Mouse (Mus musculus) erythroid progenitor cell, adult 5-6 weeks (primary cell): ENCODE data around the gene Znrf1. TPM values are rescaled to one million over a fixed set of nuclear protein-coding genes. Genes with fewer than 3 reads are reported as not detected.

Source experiments
- ATAC-seq: replicated peaks from 2 replicates; pipeline ENCODE4 v1.8.0; 2016; ENCODE audit warnings: moderate number of reproducible peaks, mild to moderate bottlenecking, moderate TSS enrichment, inconsistent platforms; ENCODE audit not compliant: poor library complexity, low FRiP score, severe bottlenecking
- total RNA-seq, 2 experiments: library from RNA; stranded (forward) in 1 of 2; stranded (reverse) in 1 of 2; fragments of 150-400 nt in 1 of 2; fragments of 186-747, 209-891 nt in 1 of 2; gene quantifications; 2 replicates each; pipeline versions ENCODE4 v1.2.3 to v1.2.4; 2015 to 2017; ENCODE audit warnings: low replicate concordance in 2 of 2

Gene Znrf1
- total RNA-seq (2015; ENCODE audit: low replicate concordance) (7.9 and 19.7 TPM in 2 replicates), total RNA-seq (2017; ENCODE audit: low replicate concordance) (4.8 and 13.7 TPM in 2 replicates)

DNA sequence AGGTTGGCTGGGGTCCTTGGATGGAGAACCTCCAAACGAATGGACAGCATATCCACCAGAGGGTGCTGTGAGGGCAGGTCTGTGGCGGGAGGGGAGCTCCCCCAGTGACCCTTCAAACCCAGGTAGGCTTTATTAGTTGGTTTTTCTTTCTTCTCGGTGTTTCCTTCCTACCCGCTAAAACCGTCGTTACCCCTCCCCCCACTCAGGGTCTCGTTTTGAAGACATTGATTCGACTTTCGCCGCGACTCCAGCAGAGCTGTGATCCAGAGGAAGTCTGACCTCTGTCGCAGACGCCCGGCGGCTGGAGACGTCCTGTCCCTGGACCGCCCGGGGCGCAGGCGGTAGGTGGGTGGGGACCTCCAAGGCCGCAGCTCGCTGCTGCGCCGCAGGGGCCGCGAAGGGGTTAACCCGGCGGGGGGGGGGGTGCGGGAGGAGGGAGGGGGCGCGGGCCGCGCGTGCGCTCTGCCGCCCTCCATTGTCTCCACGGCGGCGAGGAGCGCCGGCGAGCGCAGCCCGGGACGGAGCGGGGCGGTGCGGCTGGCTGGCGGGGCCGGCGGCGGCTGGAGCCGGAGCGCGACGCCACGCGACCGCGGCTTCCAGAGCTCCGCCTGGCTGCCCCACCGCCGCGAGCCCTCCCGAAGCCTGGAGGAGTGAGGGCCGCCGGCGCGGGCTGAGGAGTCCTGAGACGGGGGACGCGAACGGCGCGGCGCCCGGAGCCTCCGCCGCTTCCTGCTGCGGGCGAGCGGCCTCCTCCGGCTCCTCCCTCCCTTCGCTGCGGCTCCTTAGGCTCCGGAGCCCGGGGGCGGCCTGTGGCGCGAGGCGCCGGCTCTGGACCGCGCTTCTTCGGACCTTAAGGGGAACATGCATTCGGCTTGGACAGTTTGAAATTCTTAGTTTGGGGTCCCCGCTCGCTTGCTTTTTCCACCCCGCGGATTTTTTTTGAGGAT is at the start of gene Znrf1:
TSS of gene Znrf1 (plus strand) at position 67 of the 947 bp plus-strand sequence.
- ATAC-seq = peak; percentile 74

DNA sequence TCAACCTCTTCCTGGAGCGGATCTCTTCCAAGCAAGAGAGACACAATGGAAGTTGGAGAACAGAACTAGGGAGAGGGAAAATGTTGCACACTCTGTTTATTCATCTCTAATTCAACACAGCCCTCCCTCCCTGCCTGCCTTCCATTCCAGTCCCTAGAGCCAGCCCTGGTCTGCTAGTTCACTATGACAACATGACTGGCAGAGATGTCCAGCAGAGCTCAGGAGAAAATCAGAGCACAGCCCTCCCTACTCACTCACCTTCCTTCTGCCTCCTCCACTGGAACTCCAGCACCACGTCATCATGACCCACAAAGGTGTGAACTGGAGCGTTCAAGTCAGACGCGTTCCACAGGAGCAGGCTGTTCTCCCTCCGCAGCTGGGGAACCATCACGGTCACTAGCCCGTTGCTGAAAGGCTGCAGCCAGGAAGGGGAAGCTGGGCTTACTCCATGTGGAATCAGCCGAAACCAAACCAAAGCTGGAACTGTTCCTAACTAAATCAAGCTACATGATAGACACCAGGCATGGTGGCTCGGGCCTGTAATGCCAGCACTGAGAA is 45.8 kb upstream of the Znrf1 start:
- ATAC-seq = no peak; the same call in 1 of the 2 replicates

DNA sequence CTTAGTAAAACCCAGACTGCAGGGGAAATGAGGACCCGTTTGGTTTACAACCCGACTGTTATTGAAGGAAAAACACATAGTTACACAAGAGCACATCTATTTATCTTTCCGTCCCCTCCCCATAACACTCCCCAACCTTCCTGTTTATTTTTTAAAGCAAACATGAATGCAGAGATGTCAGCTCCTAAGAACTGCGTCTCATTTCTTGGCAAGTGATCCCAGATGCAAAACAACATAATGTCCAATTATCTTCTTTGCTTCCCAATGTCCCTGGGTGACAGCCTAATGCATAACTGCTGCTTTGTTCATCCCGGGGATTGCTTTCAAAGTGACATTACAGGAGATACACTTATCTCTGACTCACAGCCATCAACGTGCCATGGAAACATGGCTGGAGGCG is 44.7 kb upstream of the Znrf1 start:
- ATAC-seq = no peak

DNA sequence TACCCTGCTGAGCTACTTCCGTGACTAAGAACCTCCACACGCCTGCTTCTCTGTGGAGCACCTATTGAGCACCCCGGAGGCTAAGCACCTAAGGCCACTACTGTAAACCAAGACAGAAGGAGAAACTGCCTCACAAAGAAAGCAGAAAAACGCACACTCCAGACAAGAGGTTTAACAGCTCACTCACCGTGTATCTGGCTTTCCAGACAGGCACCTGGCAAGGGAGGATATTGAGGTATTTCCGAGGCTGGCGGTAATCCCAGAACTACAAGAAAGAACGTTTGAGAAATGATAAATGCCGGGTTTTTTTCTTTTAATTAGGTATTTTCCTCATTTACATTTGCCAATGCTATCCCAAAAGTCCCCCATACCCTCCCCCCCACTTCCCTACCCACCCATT is 43.4 kb upstream of the Znrf1 start:
- ATAC-seq = no peak

DNA sequence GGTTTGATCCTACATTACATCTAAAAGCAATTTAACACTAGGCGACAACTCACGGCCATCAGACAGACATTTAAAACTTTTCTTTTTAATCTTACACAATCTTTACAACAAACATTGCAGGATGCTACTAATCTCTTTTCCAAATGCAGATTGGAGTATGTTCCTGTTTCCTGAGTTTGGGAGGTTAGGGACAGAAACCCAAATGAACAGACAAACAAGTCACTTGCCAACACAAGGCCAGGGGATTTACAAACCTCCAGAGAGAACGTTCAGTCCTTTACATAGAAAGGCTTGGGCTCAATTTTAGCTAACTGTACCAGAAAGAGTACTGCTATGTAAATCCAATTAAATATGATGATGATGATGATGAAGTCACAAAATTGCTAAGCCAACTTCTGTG is 42.7 kb upstream of the Znrf1 start:
- no peak for ATAC-seq

DNA sequence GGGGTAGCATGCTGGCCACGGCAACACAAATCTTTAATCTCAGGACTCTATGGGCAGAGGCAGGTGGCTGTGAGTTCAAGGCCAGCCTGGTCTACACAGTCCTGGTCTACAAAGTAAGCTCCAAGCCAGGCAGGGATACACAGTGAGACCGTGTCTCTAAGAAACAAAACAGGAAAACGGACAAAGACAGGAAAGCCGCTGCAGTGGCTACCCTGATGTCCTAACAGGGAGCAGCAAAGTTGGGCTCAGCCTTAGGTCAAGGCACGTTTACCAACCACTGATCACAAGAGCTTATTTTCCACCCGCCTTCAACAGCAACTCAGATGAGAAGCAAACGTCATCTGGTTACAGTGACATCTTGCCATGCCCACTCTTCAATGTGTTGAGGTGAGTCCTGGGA is 39.6 kb upstream of the Znrf1 start:
- no peak for ATAC-seq

DNA sequence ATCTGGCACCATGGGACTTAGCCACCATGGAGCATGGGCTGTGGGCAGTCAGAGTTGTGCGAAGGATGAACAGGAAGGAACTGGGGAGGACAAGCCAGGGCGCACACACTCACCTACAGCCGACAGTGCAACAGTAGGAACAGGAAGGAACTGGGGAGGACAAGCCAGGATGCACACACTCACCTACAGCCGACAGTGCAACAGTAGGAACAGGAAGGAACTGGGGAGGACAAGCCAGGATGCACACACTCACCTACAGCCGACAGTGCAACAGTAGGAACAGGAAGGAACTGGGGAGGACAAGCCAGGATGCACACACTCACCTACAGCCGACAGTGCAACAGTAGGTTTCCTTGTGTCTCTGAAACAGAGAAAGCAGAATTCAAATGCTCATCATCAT is 37.6 kb upstream of the Znrf1 start:
- ATAC-seq = 0 out of 2 replicates have a peak, but pooled peaks have one; percentile 27

DNA sequence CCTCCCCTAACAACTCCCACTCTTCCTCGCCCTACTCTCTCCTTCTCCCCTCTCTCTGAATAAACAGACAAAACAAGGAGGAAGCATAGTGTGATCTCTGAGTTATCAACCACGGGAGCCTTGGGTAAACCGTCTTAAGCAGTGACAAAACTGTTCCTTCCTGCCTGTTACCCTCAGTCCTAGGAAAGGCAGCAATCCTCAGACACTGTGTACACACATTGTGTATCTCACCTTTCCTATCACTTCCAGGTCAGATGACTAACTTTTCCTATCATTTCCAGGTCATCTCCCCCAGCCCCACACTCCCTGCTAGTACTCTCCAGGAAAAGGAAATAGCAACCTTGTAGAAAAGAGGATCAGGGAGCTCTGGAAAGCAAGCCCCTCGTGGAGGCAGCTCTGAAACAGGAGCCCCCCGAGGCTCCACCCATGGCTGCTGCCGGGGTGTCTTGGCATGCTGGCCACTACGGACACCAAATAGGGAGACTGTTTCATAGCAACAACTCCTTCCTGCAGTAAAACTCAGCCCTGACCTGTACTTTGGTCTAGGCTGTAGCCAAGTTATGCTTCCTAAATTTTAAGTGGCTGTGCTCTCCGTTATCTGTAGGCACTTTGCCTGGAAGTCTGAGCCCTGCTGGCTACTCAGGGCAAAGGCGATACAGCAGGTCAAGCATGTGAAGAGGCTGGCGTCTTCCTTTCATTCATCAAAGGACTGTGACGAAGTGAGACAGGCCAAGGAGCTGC is 34.0 kb upstream of the Znrf1 start:
- no peak for ATAC-seq

DNA sequence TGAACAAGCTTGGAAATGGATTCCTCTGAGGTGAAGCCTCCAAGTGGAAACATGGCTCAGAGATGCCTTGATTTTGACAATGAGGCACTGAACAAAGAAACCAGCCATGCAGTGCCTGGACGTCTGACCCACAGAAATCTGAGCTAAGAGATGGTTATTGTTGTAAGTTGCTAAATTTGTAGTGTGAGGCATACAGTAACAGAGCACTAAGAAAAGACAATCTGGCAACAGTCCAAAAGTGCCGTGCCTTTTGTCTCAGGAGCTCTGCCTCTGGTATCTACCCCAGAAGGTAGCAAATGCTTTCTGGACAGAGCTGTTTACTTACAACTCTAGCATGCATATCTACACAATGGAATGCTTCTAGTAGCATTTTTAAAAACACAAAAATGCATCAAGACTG is 27.3 kb upstream of the Znrf1 start:
- ATAC-seq = no peak

DNA sequence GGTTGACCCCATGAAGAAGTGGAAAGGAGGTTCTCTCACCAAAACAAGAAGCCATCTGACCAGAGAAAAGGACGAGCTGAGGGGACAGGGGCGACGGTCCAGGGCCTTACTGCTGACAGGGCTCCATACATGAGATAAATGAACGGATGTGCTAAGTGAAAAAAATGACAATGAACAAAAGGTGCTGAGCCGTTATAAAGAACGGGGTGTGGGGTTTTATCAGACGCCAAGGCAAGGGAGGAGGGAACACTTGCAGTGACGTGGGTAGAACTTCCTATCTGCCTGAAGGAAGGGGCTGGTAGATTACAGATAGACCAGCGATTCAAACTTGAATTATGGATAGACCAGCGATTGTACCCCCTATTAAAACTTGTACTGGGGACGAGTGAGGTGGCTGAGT is 26.6 kb upstream of the Znrf1 start:
- ATAC-seq = peak; percentile 68

DNA sequence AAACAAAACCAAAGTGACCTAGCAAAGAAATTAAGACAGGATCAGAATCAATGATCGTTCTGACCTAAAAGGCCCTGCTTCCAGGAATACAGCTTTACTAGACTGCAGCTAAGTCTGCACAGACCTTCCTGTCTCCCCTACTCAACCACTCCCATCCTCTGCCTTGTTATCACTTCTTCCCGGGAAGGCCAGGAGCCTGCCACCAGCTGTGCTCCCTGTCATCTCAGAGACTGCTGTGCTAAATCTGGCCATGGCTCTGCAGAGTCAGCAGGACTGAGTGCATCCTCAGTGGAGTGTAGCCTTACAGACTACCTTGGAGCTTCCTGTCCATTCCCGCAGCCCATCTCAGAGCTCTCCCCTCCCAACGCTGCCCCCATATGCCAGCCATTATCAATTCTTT is 25.5 kb upstream of the Znrf1 start:
- ATAC-seq = 0 out of 2 replicates have a peak, but pooled peaks have one; percentile 28

DNA sequence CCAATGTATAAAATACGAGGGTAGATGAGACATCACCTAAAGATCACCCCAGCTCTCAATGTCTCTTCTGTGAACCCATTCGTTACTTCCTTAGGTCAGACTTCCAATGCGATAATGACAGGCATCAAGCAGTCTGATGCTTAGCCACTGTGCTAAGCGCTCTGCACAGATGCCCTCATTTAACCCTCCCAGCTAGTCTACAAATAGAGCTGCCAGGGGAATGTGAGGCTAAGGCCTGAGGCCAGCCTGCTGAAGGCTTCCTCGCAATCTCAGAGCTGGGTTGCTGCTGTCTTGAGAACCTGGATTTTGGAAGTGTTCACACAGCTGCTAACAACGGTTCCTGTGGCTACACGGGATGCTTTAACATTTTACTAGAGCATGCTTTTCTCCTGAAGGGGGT is 23.0 kb upstream of the Znrf1 start:
- ATAC-seq = no peak

DNA sequence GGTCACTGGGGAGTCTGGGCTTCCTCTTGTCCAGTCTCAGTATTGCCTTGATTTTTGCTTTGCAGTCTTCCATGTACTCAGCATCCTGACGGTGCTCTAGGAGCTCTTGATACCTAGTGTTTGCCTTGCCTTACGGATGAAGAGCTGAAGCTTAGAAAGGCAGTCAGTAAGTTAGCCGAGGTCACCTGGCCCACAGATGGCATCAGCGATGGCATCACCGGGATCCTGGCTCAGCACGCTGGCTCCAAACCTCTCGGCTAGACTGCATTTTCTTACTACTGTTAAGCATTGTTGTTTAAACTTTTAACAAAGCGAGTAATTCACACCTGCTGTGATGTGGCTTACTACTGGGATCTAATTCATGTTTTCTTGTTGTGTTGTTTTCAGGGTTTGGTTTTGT is 22.5 kb upstream of the Znrf1 start:
- no peak for ATAC-seq

DNA sequence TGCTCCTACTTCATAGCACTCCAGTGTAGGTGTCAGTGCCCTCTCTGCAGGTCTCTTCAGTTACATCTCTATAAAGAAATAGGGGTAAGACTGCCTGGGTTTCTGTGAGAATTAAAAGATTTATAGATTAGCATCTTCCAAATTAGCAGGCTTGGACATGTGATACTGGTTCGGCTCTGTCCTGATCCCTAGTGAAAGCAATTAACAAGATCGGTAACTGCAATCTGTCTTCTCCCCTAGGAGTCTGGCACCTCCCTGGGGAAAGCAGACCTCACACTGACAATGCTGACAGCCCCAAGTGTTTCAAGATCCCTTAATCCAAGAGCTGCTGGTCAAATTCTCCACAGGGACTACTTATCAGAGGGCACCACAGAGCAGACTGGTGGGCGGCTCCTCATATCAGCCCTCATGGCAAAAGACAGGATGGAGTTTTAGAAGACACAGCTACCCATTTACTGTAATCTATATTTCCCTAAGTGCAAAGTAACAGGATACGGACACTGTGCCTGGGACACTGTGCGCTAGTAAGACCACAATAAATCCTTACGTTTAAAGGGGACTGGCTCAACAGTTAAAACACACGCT is 19.4 kb upstream of the Znrf1 start:
- ATAC-seq = peak; percentile 90

DNA sequence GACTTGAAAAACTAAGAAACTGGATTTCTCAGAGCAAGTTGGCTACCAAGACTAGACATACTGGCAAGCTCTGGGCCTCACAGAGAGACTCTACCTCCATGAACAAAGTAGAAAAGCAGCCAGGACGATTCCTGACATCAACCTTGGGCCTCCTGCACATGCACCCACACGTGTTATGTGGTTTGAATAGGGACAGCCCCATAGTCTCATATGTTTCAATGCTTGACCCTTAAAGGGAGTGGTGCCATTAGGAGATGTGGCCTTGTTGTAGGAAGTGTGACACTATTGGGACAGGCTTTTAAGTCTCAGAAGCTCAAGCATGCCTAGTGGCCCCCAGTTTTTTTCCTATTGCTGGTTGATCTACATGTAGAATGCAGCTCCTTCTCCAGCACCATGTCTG is 18.4 kb upstream of the Znrf1 start:
- ATAC-seq = no peak

DNA sequence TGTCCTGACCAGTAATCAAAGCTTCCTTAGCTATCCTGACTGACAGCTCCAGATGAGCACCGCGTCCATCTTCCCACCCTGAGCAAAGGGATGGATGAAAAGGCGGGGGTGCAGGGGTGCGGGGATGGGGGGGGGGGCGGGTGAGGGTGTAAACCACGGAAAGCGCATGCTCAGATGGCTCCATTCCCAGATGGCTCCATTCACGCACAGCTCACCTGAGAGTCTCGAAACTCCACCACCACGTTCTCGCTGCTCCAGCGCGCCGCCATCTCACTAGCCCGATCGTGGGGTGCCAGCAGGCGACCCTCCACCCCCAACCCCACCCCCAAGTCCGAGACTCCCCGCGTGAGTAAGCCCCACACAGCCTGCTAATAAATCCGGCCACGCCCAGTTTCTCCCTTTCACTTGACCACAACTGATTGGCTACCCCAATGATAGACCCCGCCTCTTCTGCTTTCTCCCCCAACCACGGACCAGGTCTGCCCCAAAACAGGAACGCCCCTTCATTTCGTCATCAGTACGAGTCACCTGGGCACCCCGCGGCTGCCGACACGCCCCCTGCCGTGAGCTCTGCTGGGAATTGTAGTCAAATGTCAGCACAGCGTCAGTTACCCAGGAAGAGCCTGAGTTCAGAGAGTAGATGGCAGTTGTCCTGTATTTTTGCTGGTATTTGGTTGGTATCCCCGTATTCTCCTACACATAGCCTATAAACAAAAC is 14.0 kb upstream of the Znrf1 start, which contains the start of gene Wdr59:
TSS of gene Wdr59 (minus strand) at position 380 of the 717 bp plus-strand sequence.
- peak; percentile 100 for ATAC-seq

DNA sequence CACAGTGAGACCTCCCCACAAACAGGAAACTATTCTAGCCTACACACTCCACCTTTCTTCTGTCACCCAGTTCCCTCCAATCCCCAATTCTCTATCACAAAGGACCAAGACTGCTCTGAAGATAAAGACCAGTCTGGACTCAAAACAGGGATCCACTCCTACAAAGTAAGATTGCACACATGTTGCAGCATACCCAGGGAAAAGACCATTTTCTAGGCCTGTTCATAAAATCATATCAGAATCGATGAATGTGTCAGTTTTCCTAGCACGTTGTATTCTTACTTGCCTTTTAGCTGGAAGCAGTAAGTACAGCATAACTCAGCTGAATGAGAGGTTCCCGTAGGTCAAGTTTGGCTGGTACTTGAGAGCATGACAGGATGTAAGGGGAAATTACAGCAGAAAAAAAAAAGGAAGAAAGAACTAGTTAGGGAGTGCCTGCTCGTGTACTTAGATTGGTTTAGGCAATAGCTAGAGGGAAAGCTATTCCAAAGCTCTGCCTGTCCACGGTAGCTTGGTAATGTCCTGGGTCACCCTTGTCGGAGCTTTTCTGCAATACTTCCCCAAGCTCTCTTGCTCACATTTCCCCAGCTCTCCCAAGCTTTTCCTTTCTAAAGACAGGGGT is 9.4 kb upstream of the Znrf1 start:
- no peak for ATAC-seq

DNA sequence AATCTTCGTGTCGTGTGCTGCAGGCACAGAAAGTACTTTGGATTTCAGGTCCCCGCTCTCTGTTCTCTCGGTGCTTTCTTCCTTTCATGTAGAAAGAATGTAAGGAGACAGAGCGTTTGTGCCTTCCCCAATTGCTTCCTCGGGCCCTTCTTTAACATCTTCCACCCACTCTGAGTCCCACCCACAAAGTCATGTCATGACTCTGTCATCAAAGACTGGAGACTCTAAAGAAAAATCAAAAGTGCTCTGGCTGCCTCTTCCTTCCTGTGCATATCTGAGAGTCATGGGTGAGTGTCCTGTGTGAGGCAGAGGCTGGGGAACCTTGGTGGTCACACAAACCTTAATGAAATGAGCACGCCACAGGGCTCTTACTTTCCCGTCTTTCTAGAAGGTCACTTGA is 8.7 kb upstream of the Znrf1 start:
- ATAC-seq = no peak

DNA sequence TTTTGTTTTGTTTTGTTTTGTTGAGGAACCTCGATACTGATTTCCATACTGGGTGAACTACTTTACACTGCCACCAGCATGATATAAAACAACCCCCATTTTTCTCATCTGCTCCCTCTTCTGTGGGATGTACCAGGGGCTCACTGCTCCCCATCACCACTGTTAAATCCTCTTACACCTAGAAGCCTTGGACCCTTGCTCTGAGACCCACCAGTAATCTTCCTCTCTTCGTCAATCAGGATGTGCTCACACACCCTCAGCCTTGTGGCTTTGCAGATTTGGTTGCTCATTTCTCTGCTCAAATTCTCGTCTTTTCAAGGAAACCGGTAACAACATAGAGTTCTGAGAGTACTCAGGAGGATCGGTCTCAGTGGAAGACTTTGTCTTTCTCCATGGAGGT is 7.8 kb upstream of the Znrf1 start:
- ATAC-seq = no peak
